Mouse (Mus musculus) forebrain, embryonic 11.5 days (tissue): ENCODE measurements around the gene Numb. TPM values are rescaled to one million over a fixed set of nuclear protein-coding genes. Genes with fewer than 3 reads are reported as not detected.

Experiments
- ATAC-seq: fragments of 200-750 bp; cut with Nextera tagmentation; replicated peaks from 2 replicates; pipeline ENCODE4 v1.8.0; 2017; ENCODE audit warnings: moderate TSS enrichment; ENCODE audit not compliant: low FRiP score
- DNase-seq: peaks from one replicate; pipeline ENCODE4 v3.0.0-alpha.2; 2017; ENCODE audit warnings: low spot score
- H3K27ac ChIP-seq: fragments of 300-500 bp; sonication (generic); 2 replicates; pipeline ENCODE4 v1.5.1; 2014; ENCODE audit warnings: low read depth, low read length
- H3K27me3 ChIP-seq: fragments of 300-500 bp; sonication (generic); 2 replicates; pipeline ENCODE4 v1.6.1; 2014; ENCODE audit warnings: mild to moderate bottlenecking, low read length, mixed read lengths; ENCODE audit not compliant: control insufficient read depth, insufficient read depth
- H3K36me3 ChIP-seq: fragments of 300-500 bp; sonication (generic); 2 replicates; pipeline ENCODE4 v1.6.1; 2014; ENCODE audit warnings: mild to moderate bottlenecking, low read length, moderate library complexity, mixed read lengths; ENCODE audit not compliant: control insufficient read depth, insufficient read depth
- H3K4me1 ChIP-seq: fragments of 300-500 bp; sonication (generic); replicated peaks from 2 replicates; pipeline ENCODE4 v1.6.1; 2014; ENCODE audit warnings: low read length, mixed read lengths; ENCODE audit not compliant: control insufficient read depth, insufficient read depth
- H3K4me2 ChIP-seq: fragments of 300-500 bp; sonication (generic); 2 replicates; pipeline ENCODE4 v1.6.1; 2014; ENCODE audit warnings: low read depth, mild to moderate bottlenecking, low read length, moderate library complexity, mixed read lengths; ENCODE audit not compliant: severe bottlenecking
- H3K4me3 ChIP-seq: fragments of 300-500 bp; sonication (generic); 2 replicates; pipeline ENCODE4 v1.5.1; 2014; ENCODE audit warnings: low read depth, low read length
- H3K9ac ChIP-seq: fragments of 300-500 bp; sonication (generic); 2 replicates; pipeline ENCODE4 v1.6.1; 2014; ENCODE audit warnings: low read length
- H3K9me3 ChIP-seq: fragments of 300-500 bp; sonication (generic); 2 replicates; pipeline ENCODE4 v1.6.1; 2016; ENCODE audit warnings: low read length, mixed read lengths; ENCODE audit not compliant: control insufficient read depth
- WGBS: fragments of 180-500 bp; shearing (Covaris S2); extraction: QIAGEN DNeasy Blood & Tissue Kit; methylation state at CpG from one replicate; pipeline ENCODE4 v1.1.7; 2014; 5-methylcytosine and 5-hydroxymethylcytosine counted together
- polyA plus RNA-seq: library from polyadenylated mRNA; unstranded; fragments of >200 nt; fragmentation: Nextera tagmentation; extraction: Ambion mirVana; gene quantifications from 2 replicates; pipeline ENCODE4 v1.2.1, GENCODE M21; 2014

Gene Numb
- polyA plus RNA-seq, 1 experiment from 2014 or later, result 34.4 TPM

GRCm38 (mm10) chr12:83852512-83853213 is 69.1 kb downstream of the Numb start:
- Histone ChIP-seq H3K36me3 (no peaks in the 10 kb centered on the region), H3K4me2 (no peak overlapping the region), H3K9me3 (no peaks in the 10 kb centered on the region), H3K27ac (no peak overlapping the region), H3K27me3 (no peaks in the 10 kb centered on the region), H3K4me3 (no peak overlapping the region), H3K4me1 (no peaks in the 10 kb centered on the region), H3K9ac (no peak overlapping the region)
- WGBS, result 79% methylated on average over 5 of the region's 5 CpGs
- ATAC-seq, result no peak
- DNase-seq, result no peak

- 86% methylated on average over 4 of the region's 4 CpGs for WGBS
- no peaks in the 10 kb centered on the region for H3K9me3 ChIP-seq
- DNase-seq (no peak), ATAC-seq (no peak)
- H3K36me3 ChIP-seq, result no peaks in the 10 kb centered on the region
- no peaks in the 10 kb centered on the region for H3K4me1 ChIP-seq
- H3K9ac ChIP-seq, result no peak overlapping the region
- H3K27me3 ChIP-seq, result no peaks in the 10 kb centered on the region
- H3K27ac ChIP-seq, result no peak overlapping the region
- no peak overlapping the region for H3K4me3 ChIP-seq
- H3K4me2 ChIP-seq, result no peak overlapping the region
These were observed 71.4 kb downstream of the Numb start for GRCm38 (mm10) chr12:83850334-83850733.

- Histone ChIP-seq H3K9me3 (no peaks in the 10 kb centered on the region), H3K4me3 (no peak overlapping the region), H3K27me3 (no peaks in the 10 kb centered on the region), H3K27ac (no peak overlapping the region), H3K9ac (no peak overlapping the region), H3K36me3 (no peaks in the 10 kb centered on the region), H3K4me2 (no peak overlapping the region), H3K4me1 (no peaks in the 10 kb centered on the region)
- no peak for ATAC-seq
- DNase-seq, result no peak
- WGBS, result 94% methylated on average over 1 of the region's 1 CpGs
These were observed 73.0 kb downstream of the Numb start for GRCm38 (mm10) chr12:83848595-83849231.

GRCm38 (mm10) chr12:83847877-83848276 is 73.9 kb downstream of the Numb start:
- Histone ChIP-seq H3K27ac (no peak overlapping the region), H3K36me3 (no peaks in the 10 kb centered on the region), H3K4me2 (no peak overlapping the region), H3K4me1 (no peaks in the 10 kb centered on the region), H3K9me3 (no peaks in the 10 kb centered on the region), H3K27me3 (no peaks in the 10 kb centered on the region), H3K9ac (no peak overlapping the region), H3K4me3 (no peak overlapping the region)
- DNase-seq (no peak), ATAC-seq (no peak)
- 95% methylated on average over 2 of the region's 2 CpGs for WGBS

- Histone ChIP-seq H3K4me3 (no peak overlapping the region), H3K27ac (no peak overlapping the region), H3K9me3 (no peaks in the 10 kb centered on the region), H3K4me1 (no peaks in the 10 kb centered on the region), H3K9ac (no peak overlapping the region), H3K36me3 (no peaks in the 10 kb centered on the region), H3K4me2 (no peak overlapping the region), H3K27me3 (no peaks in the 10 kb centered on the region)
- no peak for DNase-seq
- 90% methylated on average over 3 of the region's 3 CpGs for WGBS
- ATAC-seq, result no peak
These were observed 78.9 kb downstream of the Numb start for GRCm38 (mm10) chr12:83842678-83843440.

GRCm38 (mm10) chr12:83841409-83842190 is 80.1 kb downstream of the Numb start:
- H3K36me3 ChIP-seq, result no peaks in the 10 kb centered on the region
- no peak for ATAC-seq
- 92% methylated on average over 10 of the region's 10 CpGs for WGBS
- no peak overlapping the region for H3K4me3 ChIP-seq
- no peaks in the 10 kb centered on the region for H3K9me3 ChIP-seq
- no peaks in the 10 kb centered on the region for H3K27me3 ChIP-seq
- no peaks in the 10 kb centered on the region for H3K4me1 ChIP-seq
- no peak overlapping the region for H3K9ac ChIP-seq
- no peak overlapping the region for H3K27ac ChIP-seq
- no peak overlapping the region for H3K4me2 ChIP-seq
- no peak for DNase-seq

- Histone ChIP-seq H3K4me3 (no peak overlapping the region), H3K36me3 (no peaks in the 10 kb centered on the region), H3K27ac (no peak overlapping the region), H3K9me3 (no peaks in the 10 kb centered on the region), H3K4me1 (no peaks in the 10 kb centered on the region), H3K9ac (no peak overlapping the region), H3K4me2 (no peak overlapping the region), H3K27me3 (no peaks in the 10 kb centered on the region)
- 96% methylated on average over 3 of the region's 3 CpGs for WGBS
- ATAC-seq (no peak), DNase-seq (no peak)
These were observed 87.8 kb downstream of the Numb start for GRCm38 (mm10) chr12:83833979-83834378.

- DNase-seq (no peak), ATAC-seq (no peak)
- Histone ChIP-seq H3K9me3 (no peaks in the 10 kb centered on the region), H3K36me3 (no peaks in the 10 kb centered on the region), H3K4me1 (no peaks in the 10 kb centered on the region), H3K9ac (no peak overlapping the region), H3K4me3 (no peak overlapping the region), H3K27me3 (no peaks in the 10 kb centered on the region), H3K27ac (no peak overlapping the region), H3K4me2 (no peak overlapping the region)
- 85% methylated on average over 3 of the region's 3 CpGs for WGBS
These were observed 91.3 kb downstream of the Numb start for GRCm38 (mm10) chr12:83830424-83830823.
